Mouse (Mus musculus) CD4-positive helper T cell, adult 2 months (primary cell): ENCODE measurements around the gene Lmod3.

ENCODE experiments used
- DNase-seq: peaks from one replicate; pipeline ENCODE4 v3.0.0-alpha.2; 2012; ENCODE audit warnings: low read depth, missing footprints, low spot score

The Lmod3 gene

DNA sequence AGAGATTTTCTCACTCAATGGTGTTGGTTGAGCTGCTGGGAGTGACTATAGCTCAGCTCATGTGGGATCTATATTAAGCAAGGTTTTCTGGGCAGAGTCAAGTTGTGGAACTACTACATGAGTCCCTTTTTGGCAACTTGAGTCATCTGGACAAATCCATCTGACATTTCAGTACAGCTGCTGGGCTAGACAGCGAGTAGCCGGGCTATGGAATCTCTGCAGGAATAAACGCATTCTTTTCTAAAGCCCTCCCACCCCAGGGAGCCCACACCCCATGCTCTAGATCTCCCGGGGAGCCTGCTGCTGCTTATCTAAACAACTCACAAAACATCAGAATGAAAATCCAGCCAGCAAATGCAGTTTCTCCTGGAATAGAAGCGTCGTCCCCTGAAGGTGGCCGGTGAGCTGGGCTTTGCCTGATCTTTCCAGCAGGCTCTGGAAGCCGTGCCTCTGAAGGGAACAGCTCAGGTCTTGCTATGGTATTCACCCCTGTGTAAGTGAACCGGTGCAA lies at the start of gene Lmod3:
Gene Lmod3, minus strand, starts transcription at position 49 of the 511 bp plus-strand sequence.
- DNase-seq, result no peak

DNA sequence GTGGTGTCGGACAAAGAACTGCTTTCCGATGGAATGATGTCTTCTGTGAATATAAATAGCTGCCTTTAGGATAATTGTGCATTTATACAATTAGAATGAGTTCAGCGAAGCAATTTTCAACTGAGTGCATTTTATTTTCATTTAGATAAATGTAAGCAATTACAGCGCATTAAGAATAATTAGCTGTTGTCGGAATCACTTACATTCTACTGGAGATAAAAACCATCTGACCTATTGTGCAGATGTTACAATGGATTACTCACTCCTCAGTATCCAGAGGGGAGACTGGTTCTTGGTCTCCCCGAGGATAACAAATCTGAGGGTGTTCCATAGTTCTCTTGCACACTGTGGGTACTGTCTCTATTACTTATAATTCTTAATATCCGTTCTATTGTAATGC lies 49.7 kb upstream of the Lmod3 start:
- DNase-seq, result no peak

DNA sequence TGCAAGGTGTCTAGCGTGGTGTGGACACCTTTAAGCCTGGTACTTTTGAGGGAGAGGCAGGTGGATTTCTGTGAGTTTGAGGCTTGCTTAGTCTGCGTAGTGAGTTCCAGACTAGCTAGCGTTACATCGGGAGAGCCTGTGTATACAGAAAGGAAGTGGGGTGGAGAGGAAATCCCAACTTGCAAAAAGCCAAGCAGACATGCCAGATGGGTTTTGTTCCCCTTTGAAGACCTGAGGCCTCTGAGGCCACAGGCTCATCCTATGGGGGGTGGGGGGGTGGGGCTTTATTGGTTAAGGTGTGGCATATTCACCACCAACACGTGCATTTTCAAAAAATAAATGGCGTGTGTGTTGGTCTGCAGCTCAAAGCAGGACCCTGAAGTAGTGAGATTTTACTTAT lies 48.1 kb upstream of the Lmod3 start:
- no peak for DNase-seq

DNA sequence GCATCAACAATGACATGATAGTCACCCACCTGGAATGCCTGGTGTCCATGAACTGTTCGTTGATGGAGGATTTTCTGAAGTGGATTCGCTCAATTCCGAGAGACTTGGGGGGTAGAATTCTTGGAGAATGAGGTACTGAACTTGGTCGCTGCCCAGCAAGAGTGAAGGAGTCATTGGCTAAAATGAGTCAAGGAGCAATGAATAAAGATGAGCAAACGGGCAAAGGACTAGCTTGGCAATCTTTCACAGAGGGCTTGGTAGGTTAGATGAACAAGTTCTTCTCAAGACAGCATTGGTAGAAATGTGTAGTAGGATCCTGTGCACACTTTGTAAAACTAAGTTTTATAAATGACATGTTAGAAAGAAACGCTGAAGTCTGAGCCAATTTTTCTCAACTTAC lies 47.6 kb upstream of the Lmod3 start:
- DNase-seq, result no peak

DNA sequence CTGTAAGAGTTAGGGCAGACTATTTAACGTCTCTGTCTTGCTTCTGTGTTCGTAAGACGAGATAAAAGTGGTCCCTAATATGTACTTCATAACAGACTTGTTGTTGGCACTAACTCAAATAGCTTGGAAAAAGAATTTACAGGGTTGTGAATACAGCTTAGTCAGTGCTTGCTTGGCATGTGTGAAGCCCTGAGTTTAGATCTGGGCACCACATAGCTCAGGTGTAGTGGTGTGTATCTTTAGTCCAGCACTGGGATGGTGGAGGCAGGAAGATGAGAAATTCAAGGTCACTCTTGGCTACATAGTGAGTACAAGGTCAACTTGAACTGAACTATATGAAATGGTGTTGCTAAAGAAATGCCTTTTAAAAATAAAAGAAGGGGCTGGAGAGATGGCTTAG lies 44.6 kb upstream of the Lmod3 start:
- DNase-seq, result no peak

DNA sequence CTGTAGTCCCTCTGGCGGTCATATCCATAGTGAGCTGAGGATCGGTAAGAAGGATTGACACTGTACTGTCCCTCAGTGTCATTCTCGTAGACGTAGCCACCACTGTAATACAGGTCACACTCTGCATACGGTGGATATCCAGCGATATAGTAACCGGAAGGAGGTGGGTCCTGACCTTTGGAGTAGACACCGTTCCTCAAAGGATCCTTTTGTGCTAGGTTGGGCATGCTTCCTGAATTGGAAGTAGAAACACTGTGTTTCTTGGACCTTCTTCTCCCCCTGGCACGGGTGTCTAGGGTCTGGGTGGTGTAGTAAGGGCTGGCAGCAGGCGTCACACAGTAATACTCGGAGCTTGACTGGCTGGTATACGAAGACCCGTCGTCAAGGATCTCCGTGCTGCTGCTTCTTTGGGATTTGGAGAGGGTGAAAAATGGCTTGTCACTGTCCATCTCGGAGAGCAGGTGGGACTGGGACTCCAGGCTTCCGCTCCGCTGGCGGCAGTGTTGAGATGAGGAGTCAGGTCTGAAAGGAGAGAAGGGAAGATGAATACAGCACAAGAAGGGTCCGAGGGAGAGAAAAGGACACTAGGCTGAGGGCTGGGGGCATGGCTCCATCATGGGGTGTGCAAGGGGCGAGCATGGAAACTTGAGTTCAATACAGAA lies 43.4 kb upstream of the Lmod3 start:
- no peak for DNase-seq

DNA sequence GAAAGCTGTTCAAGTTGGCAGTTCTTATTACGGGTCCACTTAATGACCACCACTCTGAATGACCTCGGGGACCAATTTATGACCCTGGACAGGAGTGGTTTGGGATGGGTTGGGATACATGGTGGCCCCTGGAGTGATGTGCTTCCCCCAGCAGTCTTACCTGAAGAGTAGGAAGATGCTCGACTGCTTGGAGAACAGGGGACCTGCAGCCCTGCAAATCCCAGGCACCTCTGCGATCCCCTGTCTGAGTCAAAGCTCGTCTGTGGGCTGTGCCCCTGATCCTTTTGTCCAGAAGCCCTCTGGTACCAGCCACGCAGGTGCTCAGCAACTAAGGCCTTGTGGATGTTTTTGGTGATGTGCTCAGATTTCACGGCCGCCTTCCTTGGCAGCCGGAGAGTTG lies 42.9 kb upstream of the Lmod3 start:
- no peak for DNase-seq

DNA sequence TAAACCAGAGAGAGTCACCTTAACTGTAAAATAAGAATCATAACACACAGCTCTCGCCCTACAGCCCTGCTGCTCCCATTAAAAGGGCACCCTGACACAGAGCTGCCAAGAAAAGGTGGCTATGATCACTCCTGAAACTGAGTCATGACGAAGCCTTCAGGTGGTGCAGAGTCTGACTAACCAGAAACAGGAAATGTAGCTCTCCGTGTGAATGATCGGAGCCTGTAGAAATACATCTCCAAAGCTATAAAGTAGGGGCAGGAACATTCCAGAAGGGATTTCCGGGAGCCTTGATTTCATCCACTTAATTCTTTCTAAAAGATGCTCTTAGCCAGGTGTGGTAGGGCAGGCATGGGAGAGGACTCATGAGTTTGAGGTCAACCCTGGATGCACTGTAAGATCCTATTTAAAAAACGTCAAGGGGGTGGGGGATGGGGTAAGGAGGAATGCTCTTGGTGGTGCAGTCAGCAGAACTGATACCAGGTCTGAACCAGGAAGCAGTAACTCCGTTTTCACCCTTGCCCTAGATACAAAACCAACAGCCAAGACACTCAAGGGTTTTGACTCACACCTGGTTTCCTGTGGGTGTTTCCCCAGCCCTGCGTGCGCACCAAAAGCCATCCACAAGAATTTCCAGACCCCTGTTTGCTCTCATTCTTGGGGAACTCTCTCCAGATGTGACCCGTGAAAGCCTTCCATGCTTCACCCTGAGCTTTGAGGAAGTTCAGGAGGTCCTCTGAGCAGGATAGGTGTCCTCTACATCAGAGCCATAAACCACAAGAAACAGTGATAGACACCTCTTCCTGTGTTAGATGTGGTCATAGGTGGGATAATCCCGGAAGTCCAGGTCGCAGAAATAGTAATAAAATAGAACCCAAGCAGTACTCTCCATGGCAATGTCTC lies 41.4 kb upstream of the Lmod3 start:
- peak; percentile 84 for DNase-seq

DNA sequence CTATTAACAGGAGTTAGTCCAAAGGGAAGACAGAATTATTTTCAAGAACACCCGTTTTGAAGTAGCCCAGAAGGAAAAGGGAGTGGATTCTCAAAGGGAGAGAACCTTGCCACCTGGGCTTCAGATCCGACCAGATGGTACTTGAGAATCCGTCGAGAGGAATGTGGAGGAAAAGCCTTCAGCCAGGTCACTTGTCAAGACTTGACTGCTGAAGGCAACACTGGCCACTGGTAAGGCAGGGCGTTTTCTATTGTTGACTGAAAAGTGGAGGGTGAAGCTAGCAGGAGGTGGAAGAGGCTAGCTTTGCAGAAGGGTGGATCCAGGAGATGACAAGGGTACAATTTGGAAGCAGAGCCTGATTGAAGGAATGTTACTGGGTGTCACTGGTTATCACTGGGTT lies 40.3 kb upstream of the Lmod3 start:
- no peak for DNase-seq

DNA sequence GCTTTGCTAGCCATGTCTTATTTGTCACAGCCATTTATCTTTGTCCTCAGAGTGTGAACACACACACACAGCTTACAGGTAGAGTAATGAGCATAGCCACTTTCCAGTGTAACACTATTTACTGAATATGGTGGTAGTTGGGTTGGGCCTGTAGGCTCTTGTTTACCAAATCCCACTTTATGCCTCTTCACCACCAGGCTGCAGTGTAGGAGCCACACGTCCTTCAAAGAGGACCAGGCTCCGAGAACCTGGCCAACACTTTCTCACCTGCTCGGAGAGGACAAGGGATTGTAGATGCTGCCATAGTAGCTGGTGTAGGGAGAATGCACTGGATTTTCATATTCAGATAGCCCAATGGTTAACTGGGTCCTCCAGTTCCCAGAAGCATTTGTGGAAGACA lies 39.5 kb upstream of the Lmod3 start:
- DNase-seq, result no peak

DNA sequence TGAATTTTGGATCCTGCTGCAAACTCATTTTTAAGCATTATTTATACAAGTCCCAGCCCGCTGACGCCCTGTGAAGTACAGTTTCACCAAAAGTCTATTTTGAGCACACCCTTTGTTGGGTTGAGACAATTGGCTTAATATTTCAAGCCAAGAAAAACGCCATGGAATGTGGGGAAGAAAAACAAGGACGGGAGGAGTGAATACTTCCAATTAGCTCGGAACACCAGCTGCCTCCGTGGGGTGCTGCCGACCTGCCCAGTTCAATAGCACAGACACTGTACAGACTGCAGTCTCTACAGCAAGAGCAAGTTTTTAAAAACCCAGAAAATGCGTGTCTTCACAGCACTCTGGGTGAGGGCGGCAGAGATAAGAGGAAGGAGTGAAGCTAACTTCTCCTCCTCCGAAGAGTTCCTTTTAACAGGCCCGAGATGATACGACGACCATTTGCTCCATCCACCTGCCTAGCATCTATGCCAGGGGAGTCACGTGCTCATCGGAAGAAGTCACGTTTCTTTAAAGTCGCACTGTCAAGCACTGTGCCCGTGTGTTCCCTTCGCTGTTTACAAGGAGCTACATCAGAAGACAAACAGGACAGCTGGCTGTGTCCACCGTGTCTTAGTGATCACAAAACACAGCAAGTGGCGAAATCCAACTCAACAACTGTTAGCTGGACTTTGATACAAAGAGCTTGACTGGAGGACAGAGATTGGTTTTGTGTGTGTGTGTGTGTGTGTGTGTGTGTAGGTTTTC lies 38.8 kb upstream of the Lmod3 start:
- no peak for DNase-seq

DNA sequence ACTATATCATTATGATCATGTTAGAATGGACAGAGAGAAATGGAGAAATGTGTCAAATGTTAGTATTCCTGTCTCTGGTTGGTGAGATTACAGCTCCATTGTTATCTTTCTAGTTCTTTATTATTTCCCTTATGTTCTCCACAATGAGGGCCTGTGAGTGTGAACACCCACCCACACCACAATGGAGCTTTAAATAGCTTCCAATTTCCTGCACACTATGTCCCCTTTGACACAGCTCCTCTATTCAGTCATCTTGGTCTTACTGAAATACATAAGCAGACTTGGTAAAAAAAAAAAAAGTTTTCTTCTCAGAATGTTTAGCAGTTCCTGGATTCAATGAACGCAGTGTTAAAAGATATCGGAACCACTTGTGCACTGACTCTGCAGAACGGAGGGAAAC lies 38.1 kb upstream of the Lmod3 start:
- DNase-seq, result no peak

DNA sequence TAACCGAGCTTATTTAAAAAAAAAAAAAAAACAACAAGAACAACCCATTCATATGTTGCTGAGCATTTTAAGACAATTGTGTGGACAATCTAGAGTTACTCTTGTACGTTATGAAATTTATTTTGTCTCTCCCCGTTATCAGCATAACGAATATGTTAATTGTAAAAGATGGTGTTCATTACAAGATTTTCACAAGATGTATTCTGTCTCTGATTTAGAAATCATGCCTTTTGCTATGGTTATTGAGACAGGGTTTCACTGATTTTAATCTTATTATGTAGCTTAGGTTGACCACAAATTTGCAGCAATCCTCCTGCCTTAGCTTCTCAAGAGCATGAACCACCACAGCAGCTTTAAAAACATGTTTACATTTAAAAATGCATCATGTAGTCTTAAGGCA lies 37.3 kb upstream of the Lmod3 start:
- no peak for DNase-seq

DNA sequence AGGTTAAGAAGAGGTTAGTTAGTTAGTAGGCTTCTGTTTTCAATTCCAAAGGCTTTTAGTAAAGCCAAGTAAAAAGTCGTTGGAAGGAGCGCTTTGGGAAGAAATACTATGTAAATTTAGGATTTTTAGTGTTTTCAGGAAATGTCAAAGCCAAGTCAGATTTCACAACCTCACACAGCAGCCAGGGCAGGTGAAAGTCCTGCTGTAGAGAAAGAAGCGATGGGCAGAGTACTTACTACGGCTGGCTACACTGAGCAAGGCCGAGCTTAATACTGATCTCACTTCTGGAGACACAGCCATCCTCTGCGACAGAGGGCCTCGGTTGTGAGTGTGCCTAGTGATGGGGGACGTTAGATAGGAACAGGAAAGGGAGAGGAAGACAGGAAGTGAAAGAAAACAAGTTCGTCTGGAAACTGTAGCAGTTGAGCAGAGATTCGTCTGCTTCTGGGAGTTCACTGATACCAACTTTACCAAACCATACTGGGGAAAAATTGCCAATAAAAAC lies 36.8 kb upstream of the Lmod3 start:
- DNase-seq, result no peak

DNA sequence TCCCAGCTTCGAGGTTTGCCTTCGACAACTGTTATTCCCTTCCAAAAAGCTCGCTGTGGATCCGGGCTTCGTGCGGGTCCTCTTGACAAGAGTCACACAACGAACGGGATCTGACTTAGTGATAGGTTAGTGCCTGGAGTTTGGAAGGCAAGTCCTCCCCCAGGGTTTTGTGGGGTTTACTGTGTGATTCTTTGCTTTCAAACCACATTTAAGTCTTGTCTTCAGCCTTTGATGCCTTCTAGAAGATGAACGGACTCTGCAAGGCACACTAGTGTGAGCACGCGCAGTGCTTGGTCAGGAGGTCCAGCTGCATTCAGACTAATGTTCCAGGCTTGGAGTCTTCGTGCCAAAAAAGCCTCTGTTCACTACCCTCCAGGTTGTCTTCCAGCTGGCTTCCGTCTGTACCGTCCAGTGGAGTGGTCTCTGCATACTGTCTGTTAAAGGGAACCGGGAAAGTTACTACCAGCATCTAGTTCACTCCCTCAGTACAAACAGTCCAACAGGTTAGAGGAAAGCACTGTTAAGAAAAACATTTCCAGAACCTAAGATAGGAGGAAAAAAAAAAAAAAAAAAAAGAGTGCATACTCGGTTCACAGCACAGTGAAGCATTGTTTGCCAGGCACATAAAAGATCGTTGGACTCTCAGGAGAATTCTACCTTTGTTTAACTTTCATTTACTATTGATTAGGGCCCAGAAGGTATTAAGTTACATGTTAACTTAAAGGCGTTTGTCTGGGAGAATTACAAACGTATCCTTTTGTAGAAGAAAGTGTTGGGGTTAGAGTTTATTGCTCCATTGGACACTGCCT lies 35.7 kb upstream of the Lmod3 start:
- DNase-seq, result no peak

DNA sequence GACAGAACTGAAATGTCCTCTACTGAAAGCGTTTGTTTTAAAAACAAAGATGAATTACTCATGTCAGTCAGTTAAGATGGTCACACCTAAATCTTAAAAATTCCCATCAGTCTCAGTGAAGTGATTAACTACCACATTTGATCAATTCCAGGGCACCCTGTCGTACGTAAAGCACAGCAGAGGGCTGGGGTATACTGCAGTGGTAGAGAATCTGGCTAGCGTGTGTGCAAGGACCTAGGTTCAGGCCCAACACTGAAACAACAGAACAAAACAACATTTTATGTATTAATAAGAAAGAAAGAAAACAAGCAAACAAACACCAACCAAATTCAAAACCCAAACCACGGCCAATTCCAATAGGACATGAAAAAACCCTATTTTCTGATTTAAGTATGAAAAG lies 33.8 kb upstream of the Lmod3 start:
- no peak for DNase-seq

DNA sequence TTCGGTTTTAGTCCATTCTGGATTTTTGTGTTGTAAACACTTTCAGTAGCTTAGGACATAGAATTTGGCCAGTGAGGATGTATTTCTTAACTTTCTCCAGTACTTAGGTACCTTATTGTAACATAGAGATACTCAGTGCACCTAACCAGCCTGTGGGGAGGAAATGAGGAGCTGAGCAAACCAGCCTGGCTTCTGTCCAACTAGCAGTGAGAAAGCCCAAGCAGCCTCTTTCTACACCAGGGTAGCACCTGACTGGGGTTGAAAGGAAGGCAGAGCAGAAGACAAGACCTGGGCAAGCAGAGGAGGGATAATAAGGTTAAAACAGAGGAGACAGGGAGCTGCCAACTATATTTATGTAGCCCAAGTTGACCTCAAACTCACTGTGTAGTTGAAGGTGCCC lies 31.1 kb upstream of the Lmod3 start:
- DNase-seq, result no peak

DNA sequence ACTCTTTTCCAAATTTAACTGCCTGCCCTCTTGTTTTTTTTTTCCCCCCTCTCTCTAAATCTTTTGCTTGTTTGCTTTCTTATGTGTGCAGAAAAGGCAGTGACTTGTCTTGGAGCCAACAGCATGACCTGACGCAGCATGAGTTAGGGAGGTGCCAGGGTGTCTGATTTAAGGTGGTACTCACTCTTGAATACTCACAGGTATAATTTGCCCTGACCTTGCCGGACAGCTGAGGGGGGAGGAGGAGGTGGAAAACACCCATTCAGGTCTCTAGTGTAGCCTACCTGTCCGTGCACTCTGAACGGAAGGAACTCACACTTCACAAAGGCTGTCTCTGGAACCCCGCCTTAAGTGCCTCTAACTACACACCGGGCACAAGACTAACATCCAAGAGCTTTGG lies 26.3 kb upstream of the Lmod3 start:
- DNase-seq, result no peak

DNA sequence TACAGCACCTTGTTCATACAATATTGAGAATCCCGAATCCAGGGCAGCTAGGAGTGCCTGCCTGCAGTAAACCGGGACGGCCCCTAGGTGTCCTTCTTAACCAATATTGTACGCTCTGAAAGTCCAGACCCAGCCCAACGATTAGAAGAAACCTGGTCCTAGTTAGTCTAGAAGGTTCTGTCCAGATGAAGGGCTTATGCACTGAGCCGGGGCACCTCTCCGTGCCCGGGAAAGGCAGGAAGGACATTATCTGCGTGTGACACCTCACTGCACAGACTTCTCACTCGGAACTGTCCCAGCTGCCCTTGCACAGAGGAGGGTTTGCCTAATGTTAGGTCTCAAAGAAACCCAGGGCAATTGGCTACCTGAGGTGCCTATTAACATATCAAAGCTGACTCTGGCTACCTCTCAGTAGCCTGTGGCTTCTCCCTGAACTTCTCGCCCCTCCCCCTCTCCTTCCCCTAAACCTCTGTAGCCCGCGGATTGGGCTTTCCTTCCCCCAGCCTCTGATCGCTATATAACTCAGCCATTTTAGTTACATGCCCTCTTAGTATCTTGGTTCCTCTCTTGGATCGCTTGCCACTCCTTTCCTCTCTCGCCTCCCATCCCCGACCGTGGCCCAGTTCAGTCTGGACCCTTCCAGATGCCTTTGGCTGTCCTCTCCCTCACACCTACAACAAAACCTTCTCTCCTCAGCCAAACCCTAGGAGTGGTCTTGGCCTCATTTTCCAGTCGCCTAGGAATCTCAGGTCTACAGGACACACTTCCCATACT lies 25.6 kb upstream of the Lmod3 start:
- peak; percentile 67 for DNase-seq

DNA sequence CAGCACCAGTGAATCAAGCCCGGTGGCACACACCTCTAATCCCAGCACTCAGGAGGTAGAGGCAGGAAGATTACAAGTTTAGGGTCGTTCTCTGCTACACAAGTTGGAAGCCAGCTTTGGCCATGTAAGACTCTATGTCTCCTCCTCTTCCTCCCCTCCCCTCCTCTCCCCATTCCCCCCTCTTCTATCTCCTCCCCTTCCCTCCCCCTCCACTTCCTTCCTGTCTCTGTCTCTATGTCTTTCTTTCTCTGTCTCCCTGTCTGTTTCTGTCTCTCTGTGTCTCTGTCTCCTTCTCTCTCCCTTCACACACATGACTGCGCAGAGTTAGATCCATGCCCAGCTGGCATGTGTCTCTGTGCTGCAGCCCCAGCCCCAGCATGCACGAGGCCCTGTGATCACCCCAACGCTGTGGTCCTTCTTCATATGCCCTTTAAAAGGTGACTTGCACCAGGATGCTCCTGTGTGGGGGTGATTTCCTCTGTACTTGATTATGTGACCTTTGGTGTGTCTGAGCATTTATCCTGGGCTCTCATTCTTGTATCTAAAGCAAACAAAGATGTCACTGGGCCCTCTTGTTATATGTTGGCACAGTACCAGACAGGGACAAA lies 24.4 kb upstream of the Lmod3 start:
- DNase-seq, result peak; percentile 45
